Comparison of ENCODE assay signal across 20 mouse cellular contexts in the genomic region with DNA sequence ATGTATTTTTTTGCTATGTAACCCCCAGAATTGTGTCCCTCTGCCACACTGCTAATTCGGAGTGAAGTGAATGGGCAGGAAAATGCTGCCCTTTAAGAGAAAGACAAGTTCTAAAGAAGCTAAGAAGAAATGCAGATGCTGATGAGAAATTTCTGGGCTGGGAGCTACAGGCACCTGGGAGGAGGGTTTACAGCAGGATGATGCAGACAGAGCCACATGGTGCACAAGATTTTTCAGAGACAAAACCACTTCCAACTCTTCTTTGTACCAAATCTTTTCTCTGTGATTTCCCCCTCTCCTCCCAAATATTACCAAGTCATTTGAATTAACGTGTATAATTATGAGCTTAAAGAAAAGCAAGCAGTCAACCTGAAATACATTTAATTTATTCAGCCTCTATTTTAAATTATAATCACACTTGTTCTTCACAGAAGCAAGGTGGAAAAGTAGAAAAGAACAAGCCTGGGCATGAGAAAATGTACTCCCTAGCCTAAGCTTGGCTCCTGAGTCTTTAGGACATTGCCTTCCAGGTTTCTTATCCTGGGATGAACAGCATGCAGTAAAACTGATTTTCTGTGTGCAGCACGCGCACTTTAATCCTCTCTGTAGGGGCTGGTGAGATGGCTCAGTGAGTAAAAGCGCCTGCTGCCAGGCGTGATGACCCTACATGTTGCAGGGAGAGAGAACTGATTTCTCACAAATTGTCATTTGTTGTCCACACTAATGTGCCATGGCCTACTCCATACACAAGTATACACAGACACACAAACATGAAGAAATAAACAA.
A peak's percentile ranks its signal among the peaks of the same experiment; 100 is the strongest.
DNase-seq lines count a peak whose midpoint lies in the region; ATAC-seq and TF ChIP-seq lines count a peak whose summit lies in the region.
"Had no signal": no experiment of that assay in that cellular context is flagged by ENCODE, and none has a peak within 500 bp of the region (broad histone marks: within the 10 kb centered on the region; RNA-seq: fewer than 3 reads in every experiment).

No protein-coding gene starts in this region.

- TF ChIP-seq EP300 in stomach, postnatal 0 days (optimal IDR thresholded peaks at IDR 0.05), result no peak

- peak overlapping the region; percentile 12; the same call in 1 of the 2 replicates for H3K27ac ChIP-seq in forebrain, embryonic 13.5 days
- H3K27ac ChIP-seq in forebrain, embryonic 12.5 days, result no peak overlapping the region
- 0 out of 2 replicates have a peak overlapping the region, but pooled peaks have one; percentile 1 for H3K27ac ChIP-seq in midbrain, embryonic 15.5 days
- H3K27ac ChIP-seq in midbrain, embryonic 10.5 days (replicated peaks), result no peak overlapping the region
- H3K27ac ChIP-seq in forebrain, postnatal 0 days (ENCODE audit: low read depth, low read length), result peak overlapping the region; percentile 59
- H3K27ac ChIP-seq in stomach, postnatal 0 days (replicated peaks), result no peak overlapping the region
- H3K27ac ChIP-seq: embryonic facial prominence, embryonic 12.5 days; hindbrain, embryonic 10.5 days; hindbrain, postnatal 0 days; kidney, postnatal 0 days had no signal

- no peak overlapping the region for H3K4me3 ChIP-seq in forebrain, embryonic 13.5 days
- no peak overlapping the region for H3K4me3 ChIP-seq in forebrain, embryonic 12.5 days (replicated peaks)
- H3K4me3 ChIP-seq in midbrain, embryonic 15.5 days, result no peak overlapping the region
- H3K4me3 ChIP-seq in midbrain, embryonic 10.5 days, result no peak overlapping the region
- no peak overlapping the region for H3K4me3 ChIP-seq in forebrain, postnatal 0 days (ENCODE audit: low read depth, low read length)
- H3K4me3 ChIP-seq in stomach, postnatal 0 days (ENCODE audit: low read depth, low read length), result no peak overlapping the region
- H3K4me3 ChIP-seq: embryonic facial prominence, embryonic 12.5 days; erythroblast, embryonic 14.5 days; hindbrain, embryonic 10.5 days had no signal

- 18% methylated on average over 6 of the region's 6 CpGs for WGBS in forebrain, embryonic 13.5 days
- 36% methylated on average over 6 of the region's 6 CpGs for WGBS in forebrain, embryonic 12.5 days
- WGBS in midbrain, embryonic 15.5 days, result 23% methylated on average over 6 of the region's 6 CpGs
- 55% methylated on average over 6 of the region's 6 CpGs for WGBS in midbrain, embryonic 10.5 days
- WGBS in forebrain, postnatal 0 days, result 16% methylated on average over 6 of the region's 6 CpGs
- 64% methylated on average over 6 of the region's 6 CpGs for WGBS in stomach, postnatal 0 days

- H3K36me3 ChIP-seq in forebrain, embryonic 13.5 days (ENCODE audit: poor library complexity, severe bottlenecking), result no peaks in the 10 kb centered on the region
- H3K36me3 ChIP-seq in forebrain, embryonic 12.5 days (replicated peaks), result no peaks in the 10 kb centered on the region
- no peaks in the 10 kb centered on the region for H3K36me3 ChIP-seq in midbrain, embryonic 15.5 days (replicated peaks)
- H3K36me3 ChIP-seq in midbrain, embryonic 10.5 days, result no peaks in the 10 kb centered on the region
- no peaks in the 10 kb centered on the region for H3K36me3 ChIP-seq in forebrain, postnatal 0 days (ENCODE audit: insufficient read depth)
- no peaks in the 10 kb centered on the region for H3K36me3 ChIP-seq in stomach, postnatal 0 days (ENCODE audit: control insufficient read depth, insufficient read depth, low read length)
- H3K36me3 ChIP-seq: embryonic facial prominence, embryonic 12.5 days; G1E; hindbrain, embryonic 10.5 days had no signal

- no peaks in the 10 kb centered on the region; the same call in 1 of the 2 replicates for H3K27me3 ChIP-seq in forebrain, embryonic 13.5 days
- H3K27me3 ChIP-seq in forebrain, embryonic 12.5 days, result no peaks in the 10 kb centered on the region
- no peaks in the 10 kb centered on the region for H3K27me3 ChIP-seq in midbrain, embryonic 15.5 days (replicated peaks)
- no peaks in the 10 kb centered on the region for H3K27me3 ChIP-seq in midbrain, embryonic 10.5 days (ENCODE audit: low read depth, poor library complexity, severe bottlenecking)
- no peaks in the 10 kb centered on the region for H3K27me3 ChIP-seq in forebrain, postnatal 0 days (ENCODE audit: insufficient read depth, low read length)
- no peaks in the 10 kb centered on the region for H3K27me3 ChIP-seq in stomach, postnatal 0 days (ENCODE audit: control insufficient read depth, insufficient read depth, low read length)
- H3K27me3 ChIP-seq: embryonic facial prominence, embryonic 12.5 days had no signal

- no peak for TF ChIP-seq CTCF in forebrain, postnatal 0 days (IDR thresholded peaks at IDR 0.05; ENCODE audit: low read depth)
- no peak for TF ChIP-seq CTCF in stomach, postnatal 0 days (IDR thresholded peaks at IDR 0.05; ENCODE audit: low read depth)

- H3K4me1 ChIP-seq in forebrain, embryonic 13.5 days, result peaks cover 16% of the 10 kb centered on the region
- peaks cover 9% of the 10 kb centered on the region for H3K4me1 ChIP-seq in forebrain, embryonic 12.5 days
- H3K4me1 ChIP-seq in midbrain, embryonic 15.5 days, result peaks cover 10% of the 10 kb centered on the region; the same call in 1 of the 2 replicates
- H3K4me1 ChIP-seq in midbrain, embryonic 10.5 days, result peaks cover 14% of the 10 kb centered on the region
- peaks cover 16% of the 10 kb centered on the region for H3K4me1 ChIP-seq in forebrain, postnatal 0 days (ENCODE audit: insufficient read depth)
- no peaks in the 10 kb centered on the region for H3K4me1 ChIP-seq in stomach, postnatal 0 days (replicated peaks; ENCODE audit: control insufficient read depth, insufficient read depth)
- H3K4me1 ChIP-seq: embryonic facial prominence, embryonic 12.5 days had no signal

- ATAC-seq in forebrain, embryonic 13.5 days, result no peak
- ATAC-seq in forebrain, embryonic 12.5 days (ENCODE audit: low FRiP score), result no peak
- no peak for ATAC-seq in midbrain, embryonic 15.5 days (replicated peaks)
- peak; percentile 78; the same call in 1 of the 2 replicates for ATAC-seq in forebrain, postnatal 0 days
- no peak for ATAC-seq in stomach, postnatal 0 days (ENCODE audit: low FRiP score, low TSS enrichment)
- ATAC-seq: activated CD4-positive, CD25-positive, alpha-beta regulatory T cell, adult 4 months; hindbrain, postnatal 0 days; liver, postnatal 0 days had no signal

- DNase-seq in midbrain, embryonic 10.5 days (ENCODE audit: low spot score), result no peak
- peak; percentile 63 for DNase-seq in cerebellum, adult 9-10 months
- no peak for DNase-seq in forebrain, postnatal 0 days
- no peak for DNase-seq in stomach, postnatal 0 days (ENCODE audit: low spot score)
- DNase-seq: adrenal gland, postnatal 25 days; gastrocnemius, postnatal 25 days; kidney, adult 18-20 months; liver, postnatal 0 days; lung, postnatal 10 days; thymus, postnatal 25 days had no signal

- no peaks in the 10 kb centered on the region for H3K9me3 ChIP-seq in forebrain, embryonic 13.5 days (replicated peaks)
- H3K9me3 ChIP-seq in forebrain, embryonic 12.5 days, result no peaks in the 10 kb centered on the region
- H3K9me3 ChIP-seq in midbrain, embryonic 15.5 days, result no peaks in the 10 kb centered on the region
- H3K9me3 ChIP-seq in midbrain, embryonic 10.5 days (replicated peaks), result no peaks in the 10 kb centered on the region
- H3K9me3 ChIP-seq in forebrain, postnatal 0 days (ENCODE audit: low read length), result no peaks in the 10 kb centered on the region
- no peaks in the 10 kb centered on the region for H3K9me3 ChIP-seq in stomach, postnatal 0 days (ENCODE audit: control insufficient read depth, low read length)
- H3K9me3 ChIP-seq: embryonic facial prominence, embryonic 12.5 days; G1E; hindbrain, embryonic 10.5 days had no signal

- H3K9ac ChIP-seq in forebrain, embryonic 13.5 days, result no peak overlapping the region
- H3K9ac ChIP-seq in forebrain, embryonic 12.5 days, result no peak overlapping the region
- H3K9ac ChIP-seq in midbrain, embryonic 15.5 days, result no peak overlapping the region
- no peak overlapping the region for H3K9ac ChIP-seq in forebrain, postnatal 0 days
- no peak overlapping the region for H3K9ac ChIP-seq in stomach, postnatal 0 days (ENCODE audit: low read length)
- H3K9ac ChIP-seq: embryonic facial prominence, embryonic 12.5 days; liver, postnatal 0 days had no signal

- no peak overlapping the region for H3K4me2 ChIP-seq in forebrain, embryonic 13.5 days
- H3K4me2 ChIP-seq in forebrain, embryonic 12.5 days, result no peak overlapping the region
- H3K4me2 ChIP-seq in midbrain, embryonic 15.5 days, result no peak overlapping the region
- H3K4me2 ChIP-seq in forebrain, postnatal 0 days (ENCODE audit: low read depth), result 0 out of 2 replicates have a peak overlapping the region, but pooled peaks have one; percentile 13
- H3K4me2 ChIP-seq in stomach, postnatal 0 days (replicated peaks; ENCODE audit: low read depth), result no peak overlapping the region
- H3K4me2 ChIP-seq: embryonic facial prominence, embryonic 12.5 days had no signal

Comparison
In these comparisons a context has a peak if more than half of its experiments do, and no peak if none do; other contexts are left out.
1. H3K27ac ChIP-seq: peak in forebrain, embryonic 13.5 days (single experiment), midbrain, embryonic 15.5 days (single experiment) and forebrain, postnatal 0 days (single experiment); none in forebrain, embryonic 12.5 days (single experiment), midbrain, embryonic 10.5 days (single experiment) and stomach, postnatal 0 days (single experiment).